Mouse (Mus musculus) E14TG2a.4 (cell line): ENCODE measurements around the gene Gabarapl2.

ENCODE experiments used
- CTCF ChIP-seq: conservative IDR thresholded peaks from 2 replicates; pipeline ENCODE4 v1.5.1; 2014; ENCODE audit warnings: low read length
- POU5F1 ChIP-seq: IDR thresholded peaks from 2 replicates; pipeline ENCODE4 v1.6.1; 2014; ENCODE audit warnings: low read length, borderline replicate concordance

DNA sequence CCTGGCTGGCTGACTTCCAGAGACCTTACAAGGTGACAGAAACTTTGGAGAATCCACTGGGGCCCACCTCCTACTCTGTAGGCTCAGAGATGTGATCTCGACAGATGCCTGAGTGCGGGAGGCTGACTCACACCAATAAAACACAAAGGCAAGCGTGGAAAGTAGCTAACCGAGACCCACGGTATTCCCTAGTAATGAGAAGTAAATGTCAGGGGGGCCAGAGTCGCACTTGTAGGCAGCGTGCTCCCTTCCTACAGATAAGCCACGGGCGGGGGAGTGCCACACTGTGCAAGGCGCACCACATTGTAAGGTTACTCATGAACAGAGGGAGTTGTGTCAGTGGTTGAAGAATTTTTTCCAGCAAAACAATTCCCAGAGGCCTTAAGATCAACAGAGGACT lies 44.0 kb downstream of the Gabarapl2 start:
- TF ChIP-seq CTCF (no peak), POU5F1 (no peak)
